Comparison of ENCODE assay signal across 14 mouse cellular contexts in genomic region chr4:32491176-32491575, GRCm38 (mm10).
"Had no signal": no experiment of that assay in that cellular context is flagged by ENCODE, and none has a peak within 500 bp of the region (broad histone marks: within the 10 kb centered on the region; RNA-seq: fewer than 3 reads in every experiment).

No protein-coding gene starts in this region.

- H3K36me3 ChIP-seq: kidney, embryonic 15.5 days; limb, embryonic 15.5 days; liver, embryonic 12.5 days; midbrain, embryonic 12.5 days had no signal

- H3K4me1 ChIP-seq: kidney, embryonic 15.5 days; liver, embryonic 12.5 days had no signal

- H3K9ac ChIP-seq: kidney, embryonic 15.5 days; limb, embryonic 15.5 days; liver, embryonic 12.5 days; lung, embryonic 14.5 days; midbrain, embryonic 12.5 days had no signal

- H3K4me2 ChIP-seq: kidney, embryonic 15.5 days; limb, embryonic 15.5 days; liver, embryonic 12.5 days; lung, embryonic 14.5 days; midbrain, embryonic 12.5 days had no signal

- ATAC-seq: intestine, embryonic 16.5 days; liver, embryonic 12.5 days had no signal

- H3K27me3 ChIP-seq: kidney, embryonic 15.5 days; limb, embryonic 15.5 days; liver, embryonic 12.5 days; midbrain, embryonic 12.5 days had no signal

- H3K4me3 ChIP-seq: kidney, embryonic 15.5 days; limb, embryonic 15.5 days; liver, embryonic 12.5 days; midbrain, embryonic 12.5 days had no signal

- H3K27ac ChIP-seq: kidney, embryonic 15.5 days; limb, embryonic 15.5 days; liver, embryonic 12.5 days; midbrain, embryonic 12.5 days had no signal

- DNase-seq: kidney, adult 2 months; kidney, postnatal 14 days; left cerebral cortex, postnatal 4 days; lung, embryonic 14.5 days; lung, postnatal 36 days; right cerebral cortex, adult 18-20 months; right cerebral cortex, postnatal 25 days; thymus, adult 18-20 months; thymus, postnatal 14 days had no signal

- H3K9me3 ChIP-seq: kidney, embryonic 15.5 days; limb, embryonic 15.5 days; liver, embryonic 12.5 days had no signal
